Mouse (Mus musculus) lung, adult 18-20 months (tissue): Measurements from ENCODE around the gene Sbpl.

Experiments used
- DNase-seq, 2 experiments: peaks; one replicate each; pipeline ENCODE4 v3.0.0; 2022; ENCODE audit warnings: mixed read lengths in 2 of 2

Gene Sbpl

DNA sequence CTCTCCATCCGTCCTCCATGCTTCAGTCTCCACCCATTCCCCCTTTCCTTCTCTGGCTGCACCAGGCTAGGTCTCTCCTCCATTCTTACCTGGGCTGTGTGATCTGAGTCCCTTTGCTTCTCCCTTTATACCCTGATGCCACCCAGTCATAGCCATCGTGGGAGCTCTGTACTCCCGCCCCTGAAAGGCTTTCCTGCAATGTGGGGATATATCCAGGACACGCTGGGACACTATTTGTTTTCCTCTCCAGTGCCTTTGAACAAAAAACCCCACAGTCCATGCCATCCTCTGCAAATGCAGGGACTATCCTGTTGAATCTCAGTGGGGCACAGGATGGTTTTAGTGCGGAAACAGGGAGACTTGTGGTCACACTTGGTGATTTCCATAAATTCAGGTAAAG lies at the start of gene Sbpl:
Gene Sbpl (minus strand): TSS at position 101 of the 400 bp plus-strand sequence.
- DNase-seq, result no peak

DNA sequence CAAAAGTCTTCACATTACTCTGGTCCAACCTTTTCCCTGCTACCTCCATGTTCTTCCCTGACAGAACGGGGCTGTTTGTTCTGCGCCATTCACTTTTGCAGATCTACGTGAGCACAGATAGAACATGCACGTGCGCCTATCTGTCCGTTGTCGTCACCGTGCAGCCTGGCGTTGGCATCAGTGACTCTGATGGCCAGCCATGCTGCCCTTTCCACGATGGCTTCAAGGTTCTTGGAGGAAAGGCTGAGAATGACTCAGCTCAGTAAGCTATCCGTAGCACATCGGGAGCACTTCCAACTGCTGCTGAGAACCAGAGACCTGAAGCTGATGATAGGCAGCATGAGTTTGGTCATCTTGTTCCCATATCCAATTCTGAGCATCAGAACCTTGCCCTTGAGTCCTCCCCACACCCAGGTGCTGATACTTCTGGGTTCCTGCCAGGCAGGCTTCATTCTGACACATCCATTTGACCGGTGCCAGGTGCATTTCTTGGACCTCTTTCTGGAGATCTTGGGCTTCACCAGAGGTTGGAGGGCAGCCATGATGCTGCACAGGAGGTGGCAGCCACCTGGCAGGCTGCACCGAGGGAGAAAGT lies 49.1 kb upstream of the Sbpl start:
- no peak for DNase-seq

DNA sequence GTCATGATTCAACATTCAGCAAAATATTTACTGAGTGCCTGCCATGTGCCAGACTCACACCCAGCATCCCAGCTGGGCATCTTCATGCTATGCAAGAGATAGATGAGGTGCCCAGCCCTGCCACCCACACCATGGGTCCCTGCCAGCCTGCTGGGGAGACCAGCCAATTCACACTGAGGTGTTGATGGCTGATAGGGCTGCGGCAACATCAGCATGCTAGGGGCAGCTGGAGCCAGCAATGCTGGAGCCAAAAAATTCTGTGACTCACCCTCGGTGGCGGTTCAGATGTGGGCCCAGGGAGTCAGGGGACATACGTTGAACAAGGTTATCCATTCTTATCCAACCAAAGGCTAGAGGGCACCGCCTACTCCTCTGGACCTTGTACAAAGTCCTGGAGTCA lies 45.3 kb upstream of the Sbpl start:
- peak in 1 of 2 experiments; percentile 24 for DNase-seq

DNA sequence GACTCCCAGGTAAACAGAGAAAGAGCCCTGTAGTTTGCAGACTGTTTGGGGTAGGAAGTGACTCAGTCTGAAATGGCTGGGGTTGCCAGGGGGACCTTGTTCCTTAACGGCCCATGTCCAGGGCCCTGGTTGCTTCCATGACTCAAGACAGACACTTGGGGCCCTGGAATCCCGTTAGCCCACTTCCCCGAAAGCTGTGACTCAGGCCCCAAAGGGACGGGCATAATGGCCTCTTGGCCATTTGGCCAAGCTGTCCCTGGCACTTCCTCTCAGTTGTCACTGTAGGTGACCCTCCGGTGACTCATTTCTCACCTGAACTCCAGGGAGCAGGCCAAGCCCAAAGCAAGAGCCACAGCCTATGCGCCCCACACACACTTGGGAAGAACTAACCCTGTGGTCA lies 43.3 kb upstream of the Sbpl start:
- DNase-seq, result peak in 1 of 2 experiments; percentile 14

DNA sequence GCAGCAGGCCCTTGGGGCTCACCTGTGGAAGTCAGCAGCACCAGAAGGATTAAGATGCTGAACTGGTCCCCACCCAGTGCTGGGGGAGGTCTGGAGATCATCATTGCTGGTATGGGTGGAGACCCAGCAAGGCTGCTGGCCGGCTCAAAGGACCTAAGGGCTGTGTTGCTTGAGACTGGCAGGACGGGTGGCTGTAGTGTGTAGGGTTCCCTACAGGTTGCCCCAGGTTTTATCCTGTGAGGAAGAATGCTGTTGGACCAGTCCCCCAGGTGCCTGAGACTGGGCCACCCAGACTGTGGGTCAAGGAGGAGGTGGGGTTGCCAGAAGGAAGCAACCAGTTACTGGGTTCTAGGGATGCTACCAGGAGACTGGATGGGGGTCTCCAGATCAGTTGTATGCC lies 42.8 kb upstream of the Sbpl start, which contains the start of gene Prss22:
Gene Prss22 (minus strand): TSS at position 200 of the 400 bp plus-strand sequence.
- DNase-seq, result peak; percentile 45 to 57

DNA sequence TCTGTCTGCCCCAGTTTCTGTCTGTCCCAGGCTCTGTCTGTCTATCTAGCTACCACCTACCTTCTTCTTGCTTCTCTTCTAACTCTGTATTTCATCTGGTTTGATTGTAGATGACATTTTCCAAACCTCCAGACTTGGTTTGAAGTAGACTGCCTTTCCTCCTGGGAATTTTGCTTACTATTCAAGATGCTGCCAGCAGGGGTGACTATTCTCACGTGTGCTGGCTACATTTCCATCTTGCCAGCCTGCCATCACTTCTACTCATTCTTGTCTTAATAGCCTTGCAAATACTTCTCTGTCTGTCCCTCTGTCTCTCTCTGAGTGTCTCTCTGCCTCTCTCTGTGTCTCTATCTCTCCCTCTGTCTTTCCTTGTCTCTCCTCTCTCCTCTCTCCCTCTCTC lies 40.3 kb upstream of the Sbpl start:
- no peak for DNase-seq

DNA sequence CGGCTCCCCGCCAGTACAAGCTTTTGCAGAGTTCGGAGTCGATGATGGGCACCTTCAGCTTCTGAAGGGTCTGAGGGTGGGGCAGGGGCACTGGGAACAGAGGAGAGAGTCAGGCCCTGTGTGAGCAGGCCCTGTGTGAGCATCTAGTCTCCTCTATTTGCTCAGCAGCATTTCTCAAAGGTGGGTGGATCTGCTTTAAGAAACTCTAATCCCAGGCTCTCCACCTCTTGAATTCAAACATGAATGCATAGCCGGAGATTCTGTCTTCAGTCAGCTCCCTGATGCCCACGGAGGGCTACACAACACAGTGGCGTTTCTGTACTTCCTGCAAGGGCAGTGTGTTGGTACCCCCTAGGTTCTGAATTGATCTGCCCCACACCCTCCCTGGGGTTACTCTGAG lies 39.6 kb upstream of the Sbpl start:
- no peak for DNase-seq

DNA sequence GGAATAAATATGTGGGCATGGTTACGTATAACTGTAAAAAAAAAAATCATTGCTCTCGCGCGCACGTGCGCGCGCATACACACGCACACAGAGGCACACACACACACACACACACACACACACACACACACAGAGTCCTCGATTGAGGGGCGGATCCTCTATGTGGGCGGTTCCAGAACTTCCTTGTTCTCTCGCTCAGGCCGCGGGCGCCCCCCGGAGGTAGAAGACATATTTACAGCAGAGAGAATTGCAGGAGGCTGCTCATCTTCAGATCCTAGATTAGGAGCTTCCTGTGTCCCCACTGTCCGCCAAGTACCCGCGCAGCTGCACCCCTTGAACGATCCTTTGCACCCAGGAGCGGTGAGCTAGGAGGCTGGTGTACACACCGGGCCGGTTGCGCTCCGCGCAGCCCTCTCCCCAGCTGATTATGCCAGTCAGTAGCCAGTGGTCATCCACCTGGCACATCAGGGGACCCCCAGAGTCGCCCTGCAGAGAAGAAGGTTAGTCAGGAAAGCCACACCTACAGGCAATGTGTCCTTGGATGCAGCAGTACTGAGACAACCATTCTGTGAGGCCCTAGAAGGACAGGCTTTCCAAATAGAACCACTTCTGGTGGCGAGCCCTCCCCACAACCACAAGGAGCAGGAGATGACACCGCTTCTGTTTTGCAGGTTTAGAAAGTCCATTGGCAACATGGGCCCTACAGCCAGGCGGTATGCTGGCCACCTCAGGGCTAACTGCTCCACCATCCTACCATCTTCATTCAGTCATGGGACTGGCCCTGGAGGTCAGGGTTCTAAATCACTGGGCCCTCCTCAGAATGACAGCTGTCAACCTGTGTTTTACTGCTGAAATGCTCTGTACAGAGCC lies 38.7 kb upstream of the Sbpl start:
- peak; percentile 88 to 92 for DNase-seq

DNA sequence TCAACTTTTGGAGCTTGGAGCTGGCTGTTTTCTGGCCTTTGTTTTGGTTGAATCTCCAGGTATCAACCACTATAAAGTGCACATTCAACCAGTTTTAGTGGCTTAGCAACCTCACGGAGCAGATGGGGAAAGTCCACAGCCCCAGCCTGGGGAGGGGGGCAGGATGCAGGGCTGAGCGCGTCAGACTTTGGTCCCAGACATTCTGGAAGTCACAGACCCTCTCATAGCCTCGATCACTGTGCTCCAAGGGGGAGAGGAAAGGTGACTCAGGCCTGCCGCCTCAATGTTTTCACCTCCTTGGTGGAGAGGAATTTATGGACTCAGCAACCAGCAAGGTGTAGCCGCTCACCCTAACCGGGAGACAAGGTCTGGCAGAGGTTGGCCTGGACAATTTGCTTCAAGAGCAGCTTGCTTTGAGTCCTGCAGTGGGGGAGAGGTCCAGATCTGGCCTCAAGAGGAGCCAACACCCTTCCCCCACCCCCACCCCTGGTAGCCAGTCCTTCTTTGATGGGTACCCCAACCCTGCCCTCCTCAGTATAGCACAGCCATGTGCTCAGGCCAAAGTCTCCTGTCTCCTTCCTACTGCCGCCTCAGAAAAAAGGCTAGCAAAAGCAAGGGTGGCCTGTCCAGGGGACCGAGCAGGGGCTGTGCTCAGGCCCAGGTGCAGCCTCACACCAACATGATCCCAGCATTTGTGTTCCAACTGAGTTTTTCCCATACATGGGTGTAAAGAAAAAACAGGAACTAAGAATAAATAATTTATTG lies 37.9 kb upstream of the Sbpl start:
- DNase-seq, result no peak

DNA sequence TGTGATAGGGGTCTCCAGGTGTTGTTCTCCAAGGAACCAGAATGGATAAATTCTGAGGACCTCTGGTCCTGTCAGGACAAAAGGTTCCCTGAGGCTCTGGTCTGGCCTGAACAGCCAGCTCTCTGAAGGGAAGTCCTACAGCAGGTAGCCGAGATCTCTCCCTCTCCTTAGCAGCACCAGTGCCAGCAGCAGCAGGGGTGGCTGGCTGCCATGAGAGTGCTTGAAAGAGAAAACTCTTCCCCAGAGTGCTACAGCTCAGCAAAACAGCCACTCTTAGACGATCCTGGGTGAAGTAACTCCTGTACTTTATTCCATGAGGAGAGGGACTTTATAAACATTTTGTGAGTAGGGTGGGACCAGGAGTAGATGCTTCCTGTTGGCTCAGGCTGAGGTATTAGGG lies 34.7 kb upstream of the Sbpl start:
- peak; percentile 60 to 77 for DNase-seq

DNA sequence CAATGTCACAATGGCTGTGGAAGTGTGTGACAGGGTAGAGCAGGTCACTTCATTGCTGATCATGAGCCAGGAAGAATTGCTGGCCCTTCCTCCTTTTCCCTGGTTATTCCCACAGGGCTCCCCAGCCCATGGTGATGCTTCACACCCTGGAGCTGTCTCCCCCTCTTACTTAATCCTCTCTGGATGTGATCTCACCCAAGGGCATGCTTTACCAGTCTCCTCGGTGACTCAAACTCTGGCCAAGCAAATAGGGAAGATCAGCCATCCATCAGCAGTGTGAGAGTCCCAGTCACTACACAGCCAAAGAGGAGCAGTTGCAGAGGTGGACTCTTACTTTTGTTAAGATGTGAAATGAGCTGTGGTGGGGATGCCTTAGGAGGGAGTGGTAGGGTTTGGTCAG lies 29.9 kb upstream of the Sbpl start:
- DNase-seq, result no peak

DNA sequence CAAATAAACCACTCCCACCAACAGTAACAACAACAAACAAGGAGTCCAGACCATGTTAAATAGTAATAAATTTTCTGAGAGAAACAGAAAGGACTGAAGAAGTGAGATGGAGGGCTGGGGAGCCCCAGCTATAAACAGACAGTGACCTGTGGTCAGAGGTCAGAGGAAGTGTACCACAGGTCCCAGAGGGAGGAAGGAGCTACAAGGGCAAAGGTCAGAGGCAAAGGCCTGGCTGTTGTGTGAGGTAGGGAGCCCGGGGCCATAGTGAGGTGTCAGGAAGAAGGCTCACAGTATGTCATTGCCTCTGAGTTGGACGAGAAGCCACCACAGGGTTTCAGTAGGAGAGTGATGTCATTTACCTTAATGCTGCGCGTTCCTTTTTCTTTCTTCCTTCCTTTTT lies 27.8 kb upstream of the Sbpl start:
- peak in 1 of 2 experiments; percentile 31 for DNase-seq

DNA sequence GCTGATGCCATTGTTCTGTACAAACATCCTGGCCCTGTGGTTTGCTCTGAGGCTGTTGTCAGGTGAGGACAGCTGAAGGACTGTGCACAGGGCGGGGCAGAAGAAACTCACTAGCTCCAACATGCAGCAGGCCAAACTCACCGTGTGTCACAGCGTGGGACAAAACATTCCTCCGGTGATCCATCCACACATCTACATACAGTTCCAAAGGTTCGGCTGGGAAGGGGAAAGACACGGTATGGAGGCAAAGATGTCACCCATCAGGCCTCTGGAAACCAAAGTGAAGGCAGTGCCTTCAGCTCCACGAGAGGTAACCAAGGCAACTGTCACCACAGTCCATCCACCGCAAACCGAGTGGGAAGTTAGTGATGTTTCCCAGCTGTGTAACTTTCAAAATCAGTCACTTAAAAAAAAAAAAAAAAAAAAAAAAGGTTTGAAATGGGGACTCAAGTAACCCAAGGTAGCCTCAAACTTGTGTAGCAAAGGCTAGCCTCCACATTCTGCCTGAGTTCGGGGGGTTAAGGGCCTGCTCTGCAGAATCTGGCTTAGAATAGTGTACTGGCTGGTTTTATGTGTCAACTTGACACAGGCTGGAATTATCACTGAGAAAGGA lies 25.3 kb upstream of the Sbpl start, which contains the start of gene Prss30:
Gene Prss30 (minus strand): TSS at position 270 of the 613 bp plus-strand sequence.
- peak in 1 of 2 experiments; percentile 32 for DNase-seq

DNA sequence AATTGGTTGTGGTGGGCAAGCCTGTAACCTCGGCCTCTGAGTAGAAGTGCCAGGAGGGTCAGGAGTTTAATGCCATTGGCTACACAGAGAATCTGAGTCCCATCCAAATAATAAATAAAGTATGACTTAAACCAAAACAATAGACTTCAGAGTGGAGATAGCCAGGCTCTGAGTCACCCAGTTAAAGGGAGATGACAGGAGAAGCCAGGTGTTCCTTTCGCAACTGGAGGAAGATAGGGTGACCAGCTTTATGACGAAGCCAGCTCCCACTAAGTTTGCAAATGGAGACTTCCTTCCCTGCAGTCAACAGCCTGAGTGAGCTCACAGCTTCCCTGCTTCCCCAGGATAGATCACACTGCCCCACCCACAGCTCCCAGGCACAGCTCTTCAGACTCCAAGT lies 24.4 kb upstream of the Sbpl start:
- no peak for DNase-seq

DNA sequence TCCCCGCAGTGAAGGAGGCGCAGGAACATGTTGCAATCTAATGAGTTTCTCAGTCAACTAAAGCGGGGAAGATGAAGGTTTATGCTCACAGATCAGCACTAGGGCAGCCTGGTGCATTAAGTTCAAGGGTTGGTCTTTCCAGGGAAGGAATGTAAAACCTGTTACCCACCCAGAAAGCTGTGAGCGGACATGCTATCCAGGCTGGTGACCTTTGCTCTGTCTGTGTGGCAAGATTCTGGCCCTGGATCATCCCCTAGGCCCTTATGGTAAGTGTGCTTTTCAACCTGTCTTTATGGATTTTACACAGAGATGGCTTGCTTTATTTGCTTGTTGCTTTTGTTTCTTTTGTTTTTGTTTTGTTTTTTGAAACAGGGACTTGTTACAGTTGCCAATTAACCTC lies 21.6 kb upstream of the Sbpl start:
- DNase-seq, result no peak

DNA sequence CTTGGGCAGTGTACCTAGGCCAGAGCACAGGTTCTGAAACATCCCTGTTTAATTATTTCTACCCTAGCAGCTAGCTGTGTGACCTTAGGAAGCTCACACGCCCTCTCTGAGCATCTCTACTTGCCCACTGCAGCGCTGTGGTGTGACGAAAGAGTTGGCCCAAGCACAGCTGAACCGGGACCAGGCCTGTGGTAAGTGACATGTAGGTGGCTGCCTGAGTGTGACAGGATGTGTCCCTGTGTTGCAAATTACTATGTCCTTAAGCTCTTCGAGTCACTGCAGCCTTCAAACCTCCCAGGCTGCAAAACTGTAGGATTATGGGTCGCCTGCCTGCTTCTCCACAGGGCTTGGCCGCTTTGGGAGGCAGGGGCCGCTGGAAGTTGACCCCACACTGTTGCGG lies 16.2 kb upstream of the Sbpl start:
- DNase-seq, result no peak

DNA sequence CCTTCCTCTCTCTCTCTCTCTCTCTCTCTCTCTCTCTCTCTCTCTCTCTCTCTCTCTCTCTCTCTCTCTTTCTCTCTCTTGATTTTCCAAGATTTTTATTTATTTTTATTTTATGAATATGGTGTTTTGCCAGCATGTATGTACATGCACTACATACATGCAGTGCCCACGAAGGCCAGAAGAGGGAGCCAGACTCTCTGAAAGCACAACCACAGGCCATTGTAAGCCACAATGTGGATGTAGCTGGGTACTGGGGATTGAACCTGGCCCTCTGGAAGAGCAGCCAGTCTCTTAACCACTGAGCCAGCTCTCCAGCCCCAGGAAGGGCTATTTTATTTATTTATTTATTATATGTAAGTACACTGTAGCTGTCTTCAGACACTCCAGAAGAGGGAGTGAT lies 14.2 kb upstream of the Sbpl start:
- peak; percentile 71 to 78 for DNase-seq

DNA sequence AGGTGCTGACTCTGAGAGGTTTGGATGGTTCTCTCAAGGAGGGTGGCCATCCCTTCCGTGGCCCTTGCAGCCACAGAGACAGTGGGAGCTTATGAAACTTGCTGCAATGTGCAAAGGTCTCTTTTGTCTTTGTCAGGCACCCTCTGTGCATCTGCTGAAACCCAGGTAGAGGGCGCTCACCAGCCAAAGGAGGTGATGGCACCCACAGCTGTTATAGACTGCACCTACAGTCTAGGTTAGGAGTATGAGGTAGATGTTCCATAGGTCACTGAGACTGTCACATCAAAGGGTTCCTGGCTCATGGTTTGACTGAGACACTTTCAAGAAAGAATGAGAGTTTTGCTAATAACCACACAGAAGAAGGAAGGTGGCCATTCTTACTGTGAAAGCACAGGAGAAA lies 13.7 kb upstream of the Sbpl start:
- DNase-seq, result peak in 1 of 2 experiments; percentile 25

DNA sequence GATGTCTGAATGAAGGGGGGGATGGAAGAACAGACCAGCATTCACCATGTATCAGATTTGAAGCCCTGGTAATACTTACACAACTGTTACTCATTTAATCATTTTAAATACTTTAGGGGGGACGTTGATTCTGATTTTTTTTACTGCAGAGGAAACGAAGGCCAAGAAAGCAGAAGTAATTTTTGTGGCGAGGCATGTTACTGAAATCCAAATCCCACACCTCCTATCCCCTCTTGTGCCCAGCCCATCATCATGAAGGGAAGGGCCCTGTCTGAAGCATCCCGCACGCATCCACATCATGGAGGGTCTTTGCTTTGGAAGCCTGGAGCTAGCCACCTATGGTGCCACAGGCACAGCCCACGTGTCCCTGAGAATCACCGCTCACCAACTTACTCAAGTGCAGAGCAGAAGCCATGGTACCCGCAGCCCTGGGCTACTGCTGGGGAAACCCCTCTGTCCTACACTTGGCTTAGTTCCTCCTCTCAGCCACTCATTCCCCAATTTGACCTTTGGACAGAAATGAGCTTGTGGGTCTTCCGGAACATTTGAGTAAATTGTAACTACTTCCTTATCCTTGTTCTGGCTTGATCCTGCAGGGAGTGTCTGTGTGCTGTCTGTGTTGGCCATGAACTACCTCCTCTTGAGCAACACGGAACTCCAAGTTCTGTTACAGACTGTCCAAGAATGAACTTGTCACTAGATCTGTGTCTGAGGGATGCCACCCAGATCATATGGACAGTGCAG lies 11.8 kb upstream of the Sbpl start:
- DNase-seq, result peak; percentile 42 to 45

DNA sequence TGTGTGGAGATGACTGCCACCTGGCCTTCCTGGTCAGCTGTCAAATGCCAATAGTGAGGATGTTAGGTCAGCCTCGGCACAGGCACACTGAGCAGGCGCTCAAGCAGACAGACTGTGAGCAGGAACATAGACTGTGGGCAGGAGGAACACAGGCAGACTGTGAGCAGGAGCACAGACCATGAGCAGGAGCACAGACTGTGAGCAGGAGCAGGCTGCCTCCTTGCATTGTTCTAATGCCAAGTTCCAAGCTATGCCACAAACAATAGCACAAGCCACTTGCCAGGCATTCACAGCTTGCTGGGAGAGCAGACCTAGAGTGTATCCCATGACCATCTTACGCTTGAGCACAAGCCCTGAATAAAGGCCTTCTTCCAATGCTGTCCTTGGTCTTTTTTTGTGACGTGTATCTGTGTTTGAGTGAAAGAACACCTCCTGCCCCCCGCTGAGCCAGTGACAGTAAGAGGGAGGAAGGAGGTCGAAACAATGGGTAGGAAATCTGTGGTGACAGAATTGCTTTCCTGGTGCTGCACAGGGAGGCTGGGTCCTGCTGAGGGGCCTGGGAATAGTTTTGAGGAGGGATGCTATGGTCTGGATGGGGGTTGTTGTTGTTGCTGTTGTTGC lies 10.8 kb upstream of the Sbpl start:
- DNase-seq, result no peak

DNA sequence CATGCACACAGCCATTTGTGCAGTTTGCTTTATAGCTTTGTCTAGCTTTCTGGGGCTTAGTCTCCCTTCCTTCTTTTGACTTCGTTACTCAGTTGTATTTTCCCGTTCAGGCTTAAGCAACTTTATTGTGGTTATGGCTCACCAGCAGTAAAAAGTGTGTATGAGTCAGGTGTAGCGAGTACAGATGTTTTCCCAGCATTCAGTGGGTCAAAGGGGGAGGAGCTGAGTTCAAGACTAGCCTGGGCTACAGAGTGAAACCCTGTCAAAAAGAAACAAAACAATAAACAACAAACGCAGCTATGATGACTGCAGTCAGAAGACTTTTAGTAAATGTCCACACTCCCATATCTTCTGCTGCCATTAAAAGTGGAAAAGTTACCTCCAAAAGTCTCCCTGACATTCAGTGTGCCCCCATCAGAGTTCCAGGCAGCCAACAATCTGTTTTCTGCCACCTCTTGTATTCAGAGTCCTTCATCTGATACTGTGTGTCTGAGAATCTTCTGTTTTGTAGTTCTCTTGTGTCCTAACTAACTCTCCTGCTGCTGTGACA lies 6.6 kb upstream of the Sbpl start:
- no peak for DNase-seq
